In the genomic region with DNA sequence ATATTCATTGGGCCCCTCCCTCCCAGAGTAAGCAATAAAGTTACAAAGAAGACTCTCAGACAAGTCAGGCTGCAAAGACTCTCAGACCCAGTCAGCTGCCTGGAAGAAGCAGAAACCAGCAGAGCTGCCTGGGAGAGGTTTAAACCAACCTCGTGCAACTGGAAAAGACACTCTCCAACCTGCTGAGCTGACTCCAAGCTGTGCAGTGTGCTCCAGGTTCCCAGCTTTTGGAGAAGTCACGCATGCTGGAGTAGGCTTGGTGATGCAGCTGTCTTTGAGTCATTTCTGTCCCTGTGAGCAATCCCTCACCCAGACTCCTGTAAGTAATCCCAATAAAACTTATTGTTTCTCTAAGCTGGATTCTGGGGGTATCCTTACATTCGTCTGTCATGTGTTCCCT, we compare ENCODE assay signal across 18 mouse cellular contexts.
A peak's percentile ranks its signal among the peaks of the same experiment; 100 is the strongest.
DNase-seq lines count a peak whose midpoint lies in the region; ATAC-seq lines count a peak whose summit lies in the region.
"Had no signal": no experiment of that assay in that cellular context is flagged by ENCODE, and none has a peak within 500 bp of the region (broad histone marks: within the 10 kb centered on the region; RNA-seq: fewer than 3 reads in every experiment).

No protein-coding gene starts in this region.

- no peaks in the 10 kb centered on the region for H3K4me1 ChIP-seq in midbrain, embryonic 11.5 days (ENCODE audit: control insufficient read depth, insufficient read depth, low read length)
- no peaks in the 10 kb centered on the region for H3K4me1 ChIP-seq in midbrain, embryonic 16.5 days (ENCODE audit: control insufficient read depth, insufficient read depth, low read length)
- H3K4me1 ChIP-seq: embryonic facial prominence, embryonic 12.5 days; forebrain, embryonic 13.5 days; forebrain, embryonic 15.5 days had no signal

- H3K27ac ChIP-seq in midbrain, embryonic 11.5 days (ENCODE audit: low read depth, low read length) = no peak overlapping the region
- H3K27ac ChIP-seq in midbrain, embryonic 16.5 days (ENCODE audit: low read length) = no peak overlapping the region
- H3K27ac ChIP-seq: embryonic facial prominence, embryonic 10.5 days; embryonic facial prominence, embryonic 12.5 days; forebrain, embryonic 13.5 days; forebrain, embryonic 15.5 days had no signal

- no peaks in the 10 kb centered on the region for H3K36me3 ChIP-seq in midbrain, embryonic 11.5 days (ENCODE audit: control insufficient read depth, insufficient read depth, low read length)
- no peaks in the 10 kb centered on the region for H3K36me3 ChIP-seq in midbrain, embryonic 16.5 days (ENCODE audit: control insufficient read depth, insufficient read depth, low read length)
- H3K36me3 ChIP-seq: embryonic facial prominence, embryonic 10.5 days; embryonic facial prominence, embryonic 12.5 days had no signal

- ATAC-seq in midbrain, embryonic 11.5 days (ENCODE audit: low FRiP score) = no peak
- no peak for ATAC-seq in midbrain, embryonic 16.5 days
- ATAC-seq: forebrain, embryonic 13.5 days; forebrain, embryonic 15.5 days had no signal

- no peak overlapping the region for H3K4me2 ChIP-seq in midbrain, embryonic 11.5 days
- H3K4me2 ChIP-seq in midbrain, embryonic 16.5 days (ENCODE audit: low read length) = no peak overlapping the region
- H3K4me2 ChIP-seq: embryonic facial prominence, embryonic 12.5 days; forebrain, embryonic 13.5 days; forebrain, embryonic 15.5 days had no signal

- DNase-seq in frontal cortex, adult 2 months (ENCODE audit: extremely low spot score in 1 of 2, low spot score in 1 of 2) = peak; percentile 22 to 46
- no peak for DNase-seq in frontal cortex, postnatal 14 days (ENCODE audit: low spot score in 2 of 2)
- peak; percentile 14 for DNase-seq in midbrain, embryonic 11.5 days (ENCODE audit: low spot score, missing footprints)
- peak; percentile 74 for DNase-seq in brain, adult 2 months (ENCODE audit: low read depth, low spot score)
- DNase-seq in layer of hippocampus, adult 8-10 months (ENCODE audit: low spot score in 2 of 2) = no peak
- DNase-seq: adrenal gland, adult 2 months; adrenal gland, postnatal 10 days; adrenal gland, postnatal 25 days; cerebellum, adult 11-12 months; cerebellum, adult 2 months; cerebellum, adult 9-10 months; cerebellum, postnatal 10 days; cerebellum, postnatal 25 days had no signal

- 79% methylated on average over 3 of the region's 3 CpGs for WGBS in midbrain, embryonic 11.5 days
- 87% methylated on average over 3 of the region's 3 CpGs for WGBS in midbrain, embryonic 16.5 days

- H3K9me3 ChIP-seq in midbrain, embryonic 11.5 days (ENCODE audit: control insufficient read depth, low read length) = no peaks in the 10 kb centered on the region
- H3K9me3 ChIP-seq in midbrain, embryonic 16.5 days (replicated peaks; ENCODE audit: control insufficient read depth, low read length, poor library complexity, severe bottlenecking) = no peaks in the 10 kb centered on the region
- H3K9me3 ChIP-seq: embryonic facial prominence, embryonic 10.5 days; embryonic facial prominence, embryonic 12.5 days; forebrain, embryonic 13.5 days; forebrain, embryonic 15.5 days had no signal

- no peak overlapping the region for H3K9ac ChIP-seq in midbrain, embryonic 11.5 days (ENCODE audit: low read length)
- no peak overlapping the region for H3K9ac ChIP-seq in midbrain, embryonic 16.5 days (ENCODE audit: low read depth, low read length)
- H3K9ac ChIP-seq: embryonic facial prominence, embryonic 12.5 days; forebrain, embryonic 13.5 days; forebrain, embryonic 15.5 days had no signal

- no peaks in the 10 kb centered on the region for H3K27me3 ChIP-seq in midbrain, embryonic 11.5 days (ENCODE audit: control insufficient read depth, insufficient read depth, low read length)
- H3K27me3 ChIP-seq in midbrain, embryonic 16.5 days (ENCODE audit: control insufficient read depth, insufficient read depth, low read depth, low read length) = no peaks in the 10 kb centered on the region
- H3K27me3 ChIP-seq: embryonic facial prominence, embryonic 12.5 days; forebrain, embryonic 13.5 days; forebrain, embryonic 15.5 days had no signal

- H3K4me3 ChIP-seq in midbrain, embryonic 11.5 days (ENCODE audit: low read depth, low read length) = no peak overlapping the region
- H3K4me3 ChIP-seq in midbrain, embryonic 16.5 days (ENCODE audit: low read depth, low read length) = no peak overlapping the region
- H3K4me3 ChIP-seq: embryonic facial prominence, embryonic 10.5 days; embryonic facial prominence, embryonic 12.5 days; forebrain, embryonic 13.5 days; forebrain, embryonic 15.5 days had no signal

Comparison
In these comparisons a context has a peak if more than half of its experiments do, and no peak if none do; other contexts are left out.
1. DNase-seq: peak in frontal cortex, adult 2 months (2 of 2), midbrain, embryonic 11.5 days (single experiment) and brain, adult 2 months (single experiment); none in frontal cortex, postnatal 14 days (0 of 2) and layer of hippocampus, adult 8-10 months (0 of 2).